Mouse (Mus musculus) cerebellum, postnatal 25 days (tissue): Measurements from ENCODE around the gene Gm2016.
"Not testable (repeated sequence)": the region's sequence is repeated elsewhere in the genome, so short reads cannot be mapped to it uniquely, and the experiment has no call there.

Experiments used
- DNase-seq, 2 experiments: peaks; one replicate each; pipeline ENCODE4 v3.0.0; 2021; ENCODE audit warnings: mixed read lengths in 2 of 2

Gene Gm2016

GRCm38 (mm10) chr12:87873772-87874171 is at the start of gene Gm2016:
Gene Gm2016 (plus strand): TSS chr12:87874072.
- not testable (repeated sequence) for DNase-seq

- DNase-seq = not testable (repeated sequence)
Measured at GRCm38 (mm10) chr12:87842239-87842638, 31.6 kb upstream of the Gm2016 start, which contains the start of gene Gm2001. Gene Gm2001 (minus strand): TSS chr12:87842339.

GRCm38 (mm10) chr12:87850657-87851056 is 23.2 kb upstream of the Gm2016 start:
- DNase-seq = not testable (repeated sequence)

GRCm38 (mm10) chr12:87856067-87856466 is 17.8 kb upstream of the Gm2016 start:
- not testable (repeated sequence) for DNase-seq

- peak; percentile 1 to 9 for DNase-seq
Measured at GRCm38 (mm10) chr12:87861740-87862692, 11.9 kb upstream of the Gm2016 start.

- DNase-seq = not testable (repeated sequence)
Measured at GRCm38 (mm10) chr12:87863638-87864037, 10.2 kb upstream of the Gm2016 start.

- not testable (repeated sequence) for DNase-seq
Measured at GRCm38 (mm10) chr12:87864048-87864447, 9.8 kb upstream of the Gm2016 start.

- not testable (repeated sequence) for DNase-seq
Measured at GRCm38 (mm10) chr12:87895070-87895469, 21.2 kb downstream of the Gm2016 start, which contains the start of gene Gm2022. Gene Gm2022 (plus strand): TSS chr12:87895370.

GRCm38 (mm10) chr12:87919721-87920120 is 45.8 kb downstream of the Gm2016 start, which contains the start of gene Gm2035:
Gene Gm2035 (minus strand): TSS chr12:87919857.
- not testable (repeated sequence) for DNase-seq
